Mouse (Mus musculus) bone marrow macrophage, adult 2 months (primary cell): ENCODE measurements around the gene Rbms1.

Experiments
- CTCF ChIP-seq: IDR thresholded peaks from 2 replicates; pipeline ENCODE4 v1.5.1; 2012; ENCODE audit warnings: low read depth, mild to moderate bottlenecking, low read length, moderate library complexity
- POLR2A ChIP-seq: IDR thresholded peaks from 2 replicates; pipeline ENCODE4 v1.6.1; 2012; ENCODE audit warnings: mild to moderate bottlenecking, low read depth, low read length, borderline replicate concordance

- no peak for TF ChIP-seq CTCF
- no peak for TF ChIP-seq POLR2A
Observed at GRCm38 (mm10) chr2:60703315-60703714, 259.7 kb downstream of the Rbms1 start.
